Mouse (Mus musculus) spleen, postnatal 36 days (tissue): ENCODE measurements around the gene Cd38.
"Not testable (repeated sequence)": the region's sequence is repeated elsewhere in the genome, so short reads cannot be mapped to it uniquely, and the experiment has no call there.

Experiments used
- DNase-seq, 2 experiments: peaks; one replicate each; pipeline ENCODE4 v3.0.0; 2022; ENCODE audit warnings: low spot score in 2 of 2, mixed read lengths in 1 of 2

The Cd38 gene

DNA sequence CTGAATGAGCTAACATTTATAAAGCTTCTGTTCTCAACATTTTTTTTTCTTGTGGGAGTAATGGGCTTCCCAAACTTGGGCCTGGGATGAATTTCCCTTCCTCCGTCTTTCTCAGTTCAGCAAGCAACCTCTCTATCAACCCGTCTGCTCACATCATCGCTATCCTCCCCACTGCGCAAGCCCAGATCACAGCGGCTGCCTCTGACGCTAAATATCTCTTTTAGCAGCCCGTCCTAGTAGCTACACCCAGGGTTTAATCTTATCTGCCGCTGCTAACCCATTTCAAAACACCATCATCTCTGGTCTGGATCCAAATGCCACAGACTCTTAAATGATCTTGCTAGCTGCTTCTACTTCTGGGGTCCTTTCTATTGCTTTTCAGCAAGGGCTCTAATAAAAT, 8.7 kb upstream of the Cd38 start:
- DNase-seq = no peak

DNA sequence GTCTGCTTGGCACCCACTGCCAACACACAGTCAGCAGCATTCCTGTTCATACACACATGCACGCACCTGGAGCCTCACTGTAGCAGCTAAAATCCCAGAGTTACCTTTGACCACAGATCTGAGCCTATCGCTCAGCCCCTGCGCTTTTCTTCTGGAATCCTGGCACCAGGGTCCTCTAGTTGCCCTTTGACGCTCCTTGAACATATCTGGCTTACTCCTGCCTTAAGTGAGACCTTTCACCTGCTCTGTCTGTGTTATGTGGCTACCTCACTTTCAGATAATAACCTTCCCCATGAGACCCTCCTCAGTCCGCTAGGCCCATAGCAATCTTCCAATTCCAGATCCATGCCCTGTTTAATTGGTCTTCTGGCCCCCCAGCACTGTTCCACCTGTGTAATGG, 8.3 kb upstream of the Cd38 start:
- no peak for DNase-seq

DNA sequence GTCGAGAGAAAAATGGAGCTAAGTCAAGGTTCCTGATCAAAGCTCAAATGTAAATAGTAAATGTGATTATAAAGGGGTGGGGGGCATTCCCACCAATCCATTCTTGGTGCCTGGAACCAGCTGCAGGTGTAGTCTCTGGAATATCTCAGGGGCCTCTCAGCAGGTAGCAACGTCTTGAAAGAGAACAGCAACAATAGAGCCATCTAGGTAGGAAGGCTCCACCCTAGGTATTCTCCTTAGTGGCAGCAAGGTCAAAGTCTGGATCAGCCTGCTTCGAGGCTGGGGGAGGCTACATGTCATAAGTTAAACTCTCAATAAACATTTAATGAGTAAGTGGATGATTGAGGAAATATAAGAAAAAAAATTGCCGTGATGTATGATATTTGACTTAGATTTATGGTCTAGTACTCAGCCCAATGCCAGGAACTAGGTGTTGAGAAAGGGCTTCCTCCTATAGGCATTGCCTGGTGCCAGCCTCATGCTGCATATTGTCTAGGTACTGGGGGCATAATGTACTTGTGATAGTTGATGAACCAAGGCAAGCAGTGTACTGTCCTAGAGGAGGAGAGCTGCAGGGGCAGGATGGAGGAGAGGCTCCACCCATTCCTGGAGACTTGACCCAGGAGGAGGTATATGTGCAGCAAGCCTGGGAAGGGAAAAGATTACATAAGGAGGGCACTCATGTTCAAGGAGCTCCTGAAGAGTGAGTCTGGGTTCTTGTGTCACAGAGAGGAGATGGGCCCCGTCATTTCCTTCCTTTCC, 7.5 kb upstream of the Cd38 start:
- no peak for DNase-seq

DNA sequence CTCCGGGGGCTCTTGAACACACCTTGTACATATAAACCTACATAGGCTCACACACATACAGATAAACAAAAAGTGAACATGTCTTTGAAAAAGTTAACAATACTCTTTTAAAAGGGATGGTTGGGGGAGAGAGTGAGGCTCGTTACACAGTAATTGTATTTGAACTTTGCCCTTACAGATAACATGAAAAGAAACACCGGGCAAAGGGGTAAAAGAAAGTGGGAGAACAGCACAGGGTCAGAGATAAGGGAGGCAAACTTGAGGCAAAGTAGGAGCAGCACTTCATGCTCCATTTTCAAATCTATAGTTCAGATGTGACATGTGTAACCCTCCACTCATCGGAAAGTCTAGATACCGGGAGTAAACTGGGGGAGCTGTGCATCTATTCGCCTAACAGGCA, 4.7 kb upstream of the Cd38 start:
- DNase-seq = no peak

DNA sequence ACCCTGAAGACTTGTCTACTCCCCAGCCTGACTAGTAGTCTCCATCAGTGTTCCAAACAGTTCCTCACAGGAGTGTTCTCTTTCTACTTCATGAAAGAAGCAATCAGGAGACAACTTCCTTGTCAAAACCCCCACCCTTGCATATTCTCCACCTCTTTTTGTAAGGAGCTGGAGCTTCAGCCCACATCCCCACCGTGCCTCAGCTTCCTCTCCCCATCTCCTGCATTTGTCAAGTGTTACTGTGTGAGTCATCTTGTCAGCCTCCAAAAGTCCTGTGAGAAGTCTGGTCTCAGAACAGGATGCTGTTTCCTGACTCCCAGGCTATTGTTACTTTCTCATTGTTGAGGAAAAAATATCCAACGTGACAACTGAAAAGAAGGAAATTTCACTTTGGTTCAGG, 3.0 kb upstream of the Cd38 start:
- no peak for DNase-seq

DNA sequence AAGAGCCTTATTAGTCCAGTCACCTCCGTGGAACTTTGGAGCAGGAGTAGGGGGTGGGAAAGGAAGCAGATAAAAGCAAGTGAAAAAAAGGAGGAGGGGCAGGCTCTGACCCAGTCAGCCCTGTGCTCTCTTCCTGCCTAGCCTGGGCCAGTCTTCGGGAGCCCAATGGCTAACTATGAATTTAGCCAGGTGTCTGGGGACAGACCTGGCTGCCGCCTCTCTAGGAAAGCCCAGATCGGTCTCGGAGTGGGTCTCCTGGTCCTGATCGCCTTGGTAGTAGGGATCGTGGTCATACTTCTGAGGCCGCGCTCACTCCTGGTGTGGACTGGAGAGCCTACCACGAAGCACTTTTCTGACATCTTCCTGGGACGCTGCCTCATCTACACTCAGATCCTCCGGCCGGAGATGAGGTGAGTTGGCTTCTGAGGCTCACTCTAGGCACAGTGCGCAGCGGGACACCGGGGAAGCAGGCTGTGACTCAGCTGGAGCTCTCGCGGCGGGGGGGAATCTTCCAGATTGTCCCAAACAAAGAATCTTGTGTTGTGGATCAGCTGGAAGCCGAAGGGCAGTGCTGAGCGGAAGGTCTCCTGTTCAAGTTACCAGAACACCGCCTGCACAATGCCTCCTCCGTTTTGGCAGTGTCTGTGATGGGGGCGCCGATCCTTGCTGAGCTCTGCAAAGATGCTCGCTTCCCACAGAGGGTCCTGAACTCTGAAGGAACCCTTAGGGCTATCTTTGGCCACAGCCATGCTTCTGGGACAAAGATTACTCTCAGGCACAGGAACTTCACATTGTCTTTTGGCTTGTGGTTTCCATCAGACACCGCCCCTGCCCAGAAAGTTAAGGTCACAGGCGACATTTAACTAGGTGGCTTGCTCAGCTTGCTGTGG, 603 bp downstream of the Cd38 start:
- peak; percentile 70 to 72 for DNase-seq

DNA sequence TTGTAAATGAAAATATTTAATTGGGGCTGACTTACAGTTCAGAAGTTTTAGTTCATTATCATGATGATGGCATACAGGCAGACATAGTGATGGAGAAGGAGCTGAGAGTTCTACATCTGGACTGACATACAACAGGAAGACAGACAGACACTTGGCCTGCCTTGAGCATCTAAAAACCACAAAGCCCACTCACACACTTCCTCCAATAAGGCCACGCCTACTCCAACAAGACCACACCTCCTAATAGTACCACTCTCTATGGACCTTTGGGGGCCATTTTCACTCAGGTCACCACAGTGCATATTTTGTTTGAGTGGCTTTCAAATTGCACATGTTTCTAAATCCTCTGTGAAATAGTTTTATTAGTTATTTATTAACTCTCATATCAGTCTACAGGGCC, 3.5 kb downstream of the Cd38 start:
- peak; percentile 70 to 79 for DNase-seq

DNA sequence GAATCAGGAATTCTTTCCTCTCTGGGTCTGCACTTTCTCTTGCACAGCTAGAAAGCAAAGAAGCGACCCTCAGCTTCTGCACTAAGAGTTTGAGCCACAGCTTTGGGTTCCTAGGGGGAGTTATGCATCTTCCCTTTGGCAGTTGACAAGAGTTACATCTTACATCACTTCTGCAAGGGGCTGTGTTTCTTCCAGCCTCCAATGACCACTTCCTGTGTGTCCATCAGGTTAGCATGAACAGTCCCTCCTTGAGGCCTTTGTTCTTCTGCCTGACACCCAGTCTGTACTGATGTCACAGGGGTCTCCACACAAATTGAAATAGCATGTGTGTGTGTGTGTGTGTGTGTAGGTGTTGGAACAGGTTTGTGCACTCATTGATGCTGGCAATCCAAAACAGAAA, 4.3 kb downstream of the Cd38 start:
- DNase-seq = no peak

DNA sequence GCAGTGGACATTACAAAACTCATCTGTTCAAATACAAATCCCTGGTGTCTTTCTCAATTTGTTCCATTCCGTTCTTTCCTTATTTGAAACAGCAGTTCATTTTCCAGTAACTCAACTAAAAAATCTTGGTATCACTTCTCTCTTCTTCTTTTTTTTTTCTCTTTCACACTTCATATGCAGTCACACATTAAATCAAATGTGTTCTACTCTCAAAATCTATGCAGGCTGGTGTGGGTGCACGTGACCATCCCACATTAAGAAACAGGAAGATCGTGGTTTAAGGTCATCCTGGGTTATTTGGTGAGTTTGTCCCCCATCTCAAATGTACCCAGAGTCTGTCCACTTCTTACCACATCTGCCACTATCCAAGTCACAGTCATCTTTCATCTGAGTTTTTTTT, 13.7 kb downstream of the Cd38 start:
- peak; percentile 77 to 79 for DNase-seq

DNA sequence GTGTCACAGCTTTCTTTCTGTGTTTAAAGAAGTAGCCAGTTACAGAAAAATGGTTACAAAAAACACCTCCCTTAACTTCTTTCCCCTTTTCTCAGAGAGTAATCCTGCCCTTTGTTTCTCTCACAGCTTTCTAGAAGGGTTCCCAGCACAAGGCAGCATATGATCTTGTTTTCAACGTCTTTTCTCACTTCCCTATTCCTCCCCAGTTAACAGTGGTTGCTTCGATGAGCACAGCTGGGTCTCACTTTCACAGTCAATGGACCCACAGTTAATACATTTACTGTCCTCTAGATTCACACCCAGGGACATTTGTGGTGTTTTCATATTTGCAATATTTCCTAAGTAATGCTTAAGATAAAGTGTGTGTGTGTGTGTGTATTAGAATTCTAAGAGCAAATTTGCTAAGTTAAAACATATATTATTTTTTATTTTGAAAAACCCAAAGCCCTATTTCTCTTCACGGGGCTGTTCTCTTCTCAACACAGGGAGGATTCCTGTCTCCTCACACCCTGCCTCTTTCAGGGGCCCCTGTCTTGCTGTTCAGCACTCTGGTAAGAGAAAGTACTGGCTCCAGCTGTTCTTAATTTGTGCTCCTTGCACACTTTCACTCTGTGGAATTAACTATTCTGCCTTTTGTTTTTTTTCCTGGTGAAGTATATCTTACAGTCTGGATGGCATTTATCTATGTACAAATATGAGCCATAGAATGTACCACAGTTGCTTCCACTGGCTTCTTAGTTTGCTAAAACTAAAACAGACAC, 16.9 kb downstream of the Cd38 start:
- peak; percentile 80 to 86 for DNase-seq

DNA sequence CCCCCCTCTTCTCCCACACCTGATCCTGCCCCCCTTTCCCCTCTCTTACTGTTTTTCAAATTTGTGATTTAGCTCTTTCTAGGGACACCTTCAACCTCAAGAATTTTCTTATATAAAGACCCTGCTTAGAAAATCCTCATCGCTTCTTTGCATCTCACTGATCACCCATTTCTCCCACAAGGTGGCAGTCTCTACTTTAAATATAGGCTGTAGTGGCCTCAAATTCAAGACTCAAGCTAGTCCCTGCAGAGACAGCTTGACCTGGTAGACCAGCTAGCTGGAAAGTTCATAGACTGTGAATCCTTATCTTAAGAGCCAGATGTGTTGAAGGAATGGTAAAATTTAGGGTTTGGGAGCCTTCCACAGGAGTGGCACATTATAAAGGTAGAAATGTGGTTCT, 24.0 kb downstream of the Cd38 start:
- peak; percentile 54 to 69 for DNase-seq

DNA sequence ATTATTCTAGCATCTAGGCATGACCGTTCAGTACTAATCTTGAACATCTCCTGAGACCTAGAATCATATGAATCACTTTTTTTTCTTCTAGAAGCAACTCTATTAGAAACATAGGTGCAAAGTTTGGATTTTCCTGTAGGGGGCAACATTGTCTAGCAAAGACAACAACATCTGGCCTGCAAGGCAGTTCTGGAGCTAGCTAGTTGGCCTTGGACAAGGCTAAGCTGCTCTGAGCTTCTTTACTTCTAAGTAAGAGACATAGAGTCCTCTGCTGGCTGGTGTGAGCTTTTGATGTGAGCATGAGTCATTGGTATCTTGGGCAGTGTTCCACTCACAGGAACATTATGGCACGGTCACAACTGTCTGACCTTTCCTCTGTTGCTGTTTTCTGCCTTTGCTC, 25.8 kb downstream of the Cd38 start:
- peak; percentile 71 to 81 for DNase-seq

DNA sequence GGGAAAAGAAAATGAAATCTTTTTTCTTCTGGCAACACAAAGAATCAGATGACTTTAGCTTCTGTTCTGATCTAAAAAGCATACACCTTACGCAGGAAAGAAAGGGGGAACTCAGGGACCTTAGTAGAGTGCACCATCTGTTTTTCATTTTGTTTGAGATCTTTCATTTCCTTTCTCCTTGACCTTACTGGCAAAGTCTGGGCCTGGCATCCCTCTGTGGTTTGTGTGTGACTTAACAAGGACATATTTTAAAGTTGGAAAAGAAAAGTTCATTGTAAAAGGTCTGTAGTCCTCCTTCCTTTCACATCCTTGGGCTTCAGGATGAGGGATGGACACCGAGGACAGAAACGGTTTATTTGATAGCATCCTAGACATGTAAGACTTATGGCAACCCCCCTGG, 27.6 kb downstream of the Cd38 start:
- no peak for DNase-seq

DNA sequence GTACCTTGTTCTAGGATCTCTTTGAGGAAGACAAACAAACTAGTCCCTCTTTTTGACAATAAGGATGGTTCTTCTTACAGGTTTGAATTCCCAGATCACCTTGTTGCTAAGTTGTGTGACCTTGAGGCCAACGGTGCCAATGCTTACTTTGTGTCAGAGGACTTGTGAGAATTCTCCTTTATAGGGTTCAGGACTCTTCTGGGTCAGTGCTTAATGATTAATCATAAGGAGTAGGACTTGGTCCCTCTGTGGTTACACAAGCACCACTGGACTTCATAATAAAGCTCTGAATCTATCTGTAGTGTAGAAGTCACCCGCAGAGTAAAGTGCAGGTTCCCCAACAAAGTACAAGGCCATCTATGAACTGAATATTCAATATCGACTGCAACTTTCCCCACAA, 36.3 kb downstream of the Cd38 start:
- no peak for DNase-seq

DNA sequence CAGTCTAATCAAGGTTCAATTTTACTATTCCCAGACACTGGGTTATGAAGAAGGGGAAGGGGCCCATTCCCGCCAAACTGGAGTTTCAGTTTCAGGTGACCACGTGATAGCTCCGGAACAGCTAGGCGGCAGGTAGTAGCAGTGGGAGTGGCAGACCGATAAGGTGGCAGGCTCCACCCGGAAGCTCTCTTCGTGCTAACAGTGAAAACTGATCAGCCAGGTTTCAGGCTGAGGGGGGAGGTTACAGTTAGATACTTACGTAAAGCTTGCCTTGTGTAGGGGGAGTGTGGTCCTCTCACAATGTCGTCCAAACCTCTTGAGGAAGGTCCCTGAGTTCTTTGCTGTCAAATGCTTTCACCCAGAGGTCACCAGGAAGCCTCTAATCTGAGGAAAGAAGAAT, 40.9 kb downstream of the Cd38 start:
- DNase-seq = no peak

DNA sequence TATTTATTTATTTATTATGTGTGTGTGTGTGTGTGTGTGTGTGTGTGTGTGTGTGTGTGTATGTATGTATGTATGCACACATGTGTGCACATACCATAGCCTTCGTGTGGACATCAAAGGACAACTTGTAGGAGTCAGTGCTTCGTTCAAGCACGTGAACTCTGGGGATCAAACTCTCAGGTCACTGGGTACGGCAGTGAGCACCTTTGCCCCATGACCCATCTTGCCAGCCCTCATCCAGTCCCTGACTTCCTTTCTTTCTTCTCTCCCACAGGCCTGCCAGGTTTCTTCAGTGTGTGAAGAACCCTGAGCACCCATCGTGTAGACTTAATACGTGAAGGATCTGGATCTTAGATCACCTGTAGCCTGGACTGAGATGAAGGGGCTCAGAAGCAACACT, 41.7 kb downstream of the Cd38 start:
- no peak for DNase-seq

DNA sequence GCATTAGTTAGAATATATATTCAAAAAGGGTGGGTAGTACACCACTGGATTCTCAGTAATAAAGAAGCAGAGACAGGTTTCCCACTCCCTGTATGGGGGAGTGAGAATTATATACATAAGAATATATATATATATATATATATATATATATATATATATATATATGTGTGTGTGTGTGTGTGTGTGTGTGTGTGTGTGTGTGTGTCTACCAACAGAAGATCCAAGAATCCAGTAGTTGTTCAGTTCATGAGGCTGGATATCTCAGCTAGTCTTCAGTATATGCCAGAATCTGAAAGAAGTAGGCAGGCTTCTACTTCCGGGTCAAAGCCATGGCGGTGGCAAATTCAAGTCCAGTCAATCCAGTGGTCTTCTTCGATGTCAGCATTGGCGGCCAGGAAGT, 44.5 kb downstream of the Cd38 start, which contains the start of gene Gm7879:
Gene Gm7879, plus strand, starts transcription at position 301 of the 400 bp plus-strand sequence.
- not testable (repeated sequence) for DNase-seq

DNA sequence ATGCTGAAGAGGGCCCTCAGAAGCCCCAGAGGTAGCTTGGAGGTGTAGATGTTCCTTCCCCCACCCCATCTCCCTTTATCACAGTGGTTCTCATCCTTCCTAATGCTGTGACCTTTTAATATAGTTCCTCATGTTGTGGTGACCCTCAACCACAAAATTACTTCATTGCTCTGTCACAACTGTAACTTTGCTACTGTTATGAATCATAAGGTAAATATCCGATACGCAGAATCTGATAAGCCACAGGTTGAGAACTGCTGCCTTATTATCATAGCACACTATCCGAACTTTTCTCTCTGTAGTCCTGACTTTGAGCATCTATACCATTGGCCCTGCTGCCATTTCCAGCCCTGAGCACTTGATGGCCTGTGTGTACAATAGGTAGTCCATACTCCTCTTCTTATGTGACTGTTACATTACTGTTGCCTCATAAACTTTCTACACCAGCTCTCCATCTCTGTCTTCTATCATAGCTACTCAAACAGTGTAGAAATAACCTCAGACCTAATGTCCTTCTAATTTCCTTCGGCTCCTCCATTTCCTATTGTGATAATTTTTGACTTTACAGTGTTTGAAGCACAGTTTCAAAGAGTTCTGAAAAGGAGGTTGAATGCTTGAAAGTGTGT, 47.0 kb downstream of the Cd38 start:
- DNase-seq = no peak

DNA sequence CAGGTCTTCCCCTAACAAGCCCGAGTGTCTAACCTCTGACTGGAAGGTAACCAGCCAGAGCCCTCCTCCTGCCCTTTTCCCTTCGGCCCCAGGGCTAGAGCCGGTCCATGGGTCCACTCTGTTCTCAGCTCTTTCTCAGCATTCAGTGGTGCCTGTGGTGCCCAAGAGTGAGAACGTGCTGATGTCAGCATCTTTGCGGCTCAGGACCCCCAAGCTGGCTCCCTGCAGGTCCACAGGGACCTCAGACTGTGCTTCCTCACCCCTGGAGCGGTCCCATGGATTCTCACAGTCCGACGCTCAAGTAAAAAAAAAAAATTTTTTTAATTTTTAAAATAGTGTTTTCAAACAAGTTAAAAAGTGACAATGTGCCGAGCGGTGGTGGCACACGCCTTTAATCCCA, 53.5 kb downstream of the Cd38 start:
- DNase-seq = no peak

DNA sequence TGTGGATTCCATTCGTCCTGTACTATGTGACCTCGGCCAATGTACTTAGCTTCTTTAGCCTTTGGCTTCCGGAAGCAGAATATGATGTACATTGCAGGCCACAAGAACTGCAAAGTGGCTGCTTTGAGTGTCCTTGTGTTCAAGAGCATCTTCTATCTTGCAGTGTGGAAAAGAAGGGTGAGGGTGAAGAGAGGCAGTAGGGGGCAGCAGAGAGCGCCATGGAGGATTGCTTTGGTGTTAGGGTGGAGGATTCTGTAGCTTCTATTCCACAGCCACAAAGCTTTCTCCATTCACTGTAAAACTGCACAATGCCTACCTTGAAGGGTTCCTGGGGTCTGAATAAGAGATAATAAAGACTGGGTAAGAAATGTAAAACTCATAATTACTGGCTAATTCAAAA, 55.6 kb downstream of the Cd38 start:
- DNase-seq = peak; percentile 63 to 76

DNA sequence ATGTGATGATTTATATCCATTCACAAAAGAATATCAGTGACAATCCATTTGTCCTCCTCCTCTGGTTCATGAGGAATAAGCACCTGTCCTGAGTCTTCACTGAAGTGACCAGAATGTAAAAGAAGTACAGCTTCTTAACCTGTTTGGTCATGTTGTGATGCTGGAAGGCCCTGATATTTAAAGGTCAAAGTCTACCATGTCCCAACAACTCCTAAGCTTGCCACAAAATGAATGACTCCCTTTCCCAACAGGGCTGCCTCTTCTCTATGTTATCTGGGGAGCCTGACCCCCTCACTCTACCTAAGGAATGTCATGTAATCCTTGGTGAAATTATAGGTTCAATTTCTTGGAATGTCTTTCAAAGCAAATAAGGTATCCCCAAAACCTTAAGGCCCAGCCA, 59.4 kb downstream of the Cd38 start:
- DNase-seq = no peak

DNA sequence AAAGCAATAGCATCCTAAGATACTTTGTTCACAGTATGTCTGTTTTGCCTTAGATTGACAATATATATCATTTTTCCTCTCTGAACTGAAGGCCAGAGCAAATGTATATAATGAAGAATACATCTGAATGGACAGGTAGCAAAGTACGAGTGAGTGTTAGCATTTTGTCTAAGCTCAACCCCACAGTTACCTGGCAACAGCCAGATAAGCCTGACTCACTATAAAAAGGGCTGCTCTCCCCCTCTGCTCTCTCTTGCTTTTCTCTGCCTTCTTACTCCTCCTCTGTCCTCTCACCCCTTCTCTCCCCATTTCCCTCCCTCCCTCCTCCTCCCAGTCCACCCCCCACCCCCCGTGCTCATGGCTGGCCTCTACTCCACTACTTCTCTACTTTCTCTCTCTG, 64.9 kb downstream of the Cd38 start:
- no peak for DNase-seq
